Mouse (Mus musculus) lung, embryonic 14.5 days (tissue): ENCODE measurements around the gene Glb1l. TPM values are rescaled to one million over a fixed set of nuclear protein-coding genes. Genes with fewer than 3 reads are reported as not detected.
A peak's percentile ranks its signal among the peaks of the same experiment; 100 is the strongest.

Source experiments
- ATAC-seq: fragments of 200-750 bp; cut with Nextera tagmentation; 2 replicates; pipeline ENCODE4 v1.8.0; 2017; ENCODE audit warnings: mild to moderate bottlenecking, moderate TSS enrichment, moderate library complexity; ENCODE audit not compliant: insufficient read depth
- DNase-seq: peaks from one replicate; pipeline ENCODE4 v3.0.0-alpha.2; 2015
- H3K27ac ChIP-seq: fragments of 300-500 bp; sonication (generic); 2 replicates; pipeline ENCODE4 v1.5.1; 2014; ENCODE audit warnings: low read depth, mild to moderate bottlenecking, moderate library complexity
- H3K27me3 ChIP-seq: fragments of 300-500 bp; sonication (generic); 2 replicates; pipeline ENCODE4 v1.6.1; 2014; ENCODE audit warnings: low read length, control low read depth; ENCODE audit not compliant: insufficient read depth
- H3K36me3 ChIP-seq: fragments of 300-500 bp; sonication (generic); 2 replicates; pipeline ENCODE4 v1.6.1; 2014; ENCODE audit warnings: control low read depth; ENCODE audit not compliant: insufficient read depth
- H3K4me1 ChIP-seq: fragments of 300-500 bp; sonication (generic); 2 replicates; pipeline ENCODE4 v1.6.1; 2014; ENCODE audit warnings: antibody characterized with exemption, control low read depth; ENCODE audit not compliant: insufficient read depth
- H3K4me2 ChIP-seq: fragments of 300-500 bp; sonication (generic); 2 replicates; pipeline ENCODE4 v1.6.1; 2014; ENCODE audit warnings: mild to moderate bottlenecking
- H3K4me3 ChIP-seq: fragments of 300-500 bp; sonication (generic); 2 replicates; pipeline ENCODE4 v1.5.1; 2014; ENCODE audit warnings: low read depth, low read length
- H3K9ac ChIP-seq: fragments of 300-500 bp; sonication (generic); 2 replicates; pipeline ENCODE4 v1.6.1; 2014
- H3K9me3 ChIP-seq: fragments of 300-500 bp; sonication (generic); 2 replicates; pipeline ENCODE4 v1.6.1; 2016; ENCODE audit warnings: low read depth, low read length, control low read depth
- CTCF ChIP-seq: IDR thresholded peaks from 2 replicates; pipeline ENCODE4 v1.5.1; 2016; ENCODE audit warnings: antibody characterized with exemption, low read depth
- WGBS: fragments of 180-500 bp; shearing (Covaris S2); extraction: QIAGEN DNeasy Blood & Tissue Kit; methylation state at CpG from one replicate; pipeline ENCODE4 v1.1.7; 2014; 5-methylcytosine and 5-hydroxymethylcytosine counted together
- polyA plus RNA-seq: library from polyadenylated mRNA; unstranded; fragments of >200 nt; fragmentation: Nextera tagmentation; extraction: Ambion mirVana; gene quantifications from 2 replicates; pipeline ENCODE4 v1.2.1, GENCODE M21; 2014

The Glb1l gene
- polyA plus RNA-seq, 1 experiment from 2014 or later = 16.0 TPM

GRCm38 (mm10) chr1:75192452-75192851 lies 18.2 kb downstream of the Glb1l start:
- peaks cover 16% of the 10 kb centered on the region for H3K4me1 ChIP-seq
- H3K9ac ChIP-seq = peak overlapping the region; percentile 85
- H3K9me3 ChIP-seq = no peaks in the 10 kb centered on the region
- H3K4me3 ChIP-seq = peak overlapping the region; percentile 67
- 0% methylated on average over 19 of the region's 19 CpGs for WGBS
- H3K36me3 ChIP-seq = peaks cover 29% of the 10 kb centered on the region
- H3K27me3 ChIP-seq = no peaks in the 10 kb centered on the region
- DNase-seq (peak; percentile 39), ATAC-seq (peak; percentile 39; the same call in 1 of the 2 replicates)
- peak overlapping the region; percentile 96 for H3K27ac ChIP-seq
- peak overlapping the region; percentile 92 for H3K4me2 ChIP-seq
- no peak for TF ChIP-seq CTCF

GRCm38 (mm10) chr1:75191622-75192402 lies 18.8 kb downstream of the Glb1l start, which contains the start of the genes Ankzf1 and Atg9a:
TSS of gene Ankzf1 (plus strand) at chr1:75192151.
TSS of gene Atg9a (minus strand) at chr1:75192196.
- H3K9me3 ChIP-seq = no peaks in the 10 kb centered on the region
- H3K27ac ChIP-seq = peak within 1 kb of the TSS; percentile 96
- peak within 1 kb of the TSS; percentile 92 for H3K4me2 ChIP-seq
- H3K36me3 ChIP-seq = peaks cover 27% of the 10 kb centered on the region
- ATAC-seq = peak; percentile 99
- WGBS = under 1% methylated on average over 55 of the region's 56 CpGs
- TF ChIP-seq CTCF = no peak
- H3K9ac ChIP-seq = peak within 1 kb of the TSS; percentile 85
- no peaks in the 10 kb centered on the region for H3K27me3 ChIP-seq
- H3K4me1 ChIP-seq = peaks cover 16% of the 10 kb centered on the region
- DNase-seq = peak; percentile 98
- H3K4me3 ChIP-seq = peak within 1 kb of the TSS; percentile 67

DNA sequence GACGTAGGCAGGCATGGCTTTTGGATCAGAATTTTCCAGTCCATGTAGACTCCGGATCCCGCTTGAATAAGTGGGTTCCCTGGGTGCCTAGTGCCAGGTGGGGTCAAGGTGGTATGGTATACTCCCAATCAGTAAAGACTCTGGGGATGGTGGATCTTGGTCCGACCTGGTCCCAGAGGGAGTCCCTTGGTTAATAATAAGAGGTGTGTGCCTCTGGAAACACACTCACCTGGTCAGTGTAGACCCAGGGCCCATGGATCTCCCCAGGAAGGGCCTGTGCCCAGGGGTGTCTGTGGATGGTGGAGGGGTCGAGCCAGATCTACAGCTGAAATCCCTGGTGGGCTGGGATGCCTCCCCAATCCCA lies 19.4 kb downstream of the Glb1l start:
- H3K36me3 ChIP-seq = peaks cover 27% of the 10 kb centered on the region
- H3K4me1 ChIP-seq = peaks cover 16% of the 10 kb centered on the region
- peak overlapping the region; percentile 70; the same call in 1 of the 2 replicates for H3K27ac ChIP-seq
- peak overlapping the region; percentile 67 for H3K4me3 ChIP-seq
- H3K9me3 ChIP-seq = no peaks in the 10 kb centered on the region
- TF ChIP-seq CTCF = no peak
- peak overlapping the region; percentile 88 for H3K4me2 ChIP-seq
- DNase-seq (no peak), ATAC-seq (no peak; the same call in 1 of the 2 replicates)
- H3K27me3 ChIP-seq = no peaks in the 10 kb centered on the region
- WGBS = 39% methylated on average over 5 of the region's 5 CpGs
- H3K9ac ChIP-seq = peak overlapping the region; percentile 79

- peak overlapping the region; percentile 79 for H3K9ac ChIP-seq
- H3K4me2 ChIP-seq = peak overlapping the region; percentile 88
- no peaks in the 10 kb centered on the region for H3K9me3 ChIP-seq
- peaks cover 27% of the 10 kb centered on the region for H3K36me3 ChIP-seq
- H3K27me3 ChIP-seq = no peaks in the 10 kb centered on the region
- WGBS = 49% methylated on average over 2 of the region's 2 CpGs
- H3K4me1 ChIP-seq = peaks cover 16% of the 10 kb centered on the region
- H3K4me3 ChIP-seq = peak overlapping the region; percentile 67; the same call in 1 of the 2 replicates
- TF ChIP-seq CTCF = no peak
- no peak for ATAC-seq
- no peak overlapping the region for H3K27ac ChIP-seq
- DNase-seq = no peak
Observed at GRCm38 (mm10) chr1:75190577-75190976, 20.0 kb downstream of the Glb1l start.

- no peak for DNase-seq
- no peak for TF ChIP-seq CTCF
- no peak for ATAC-seq
- no peaks in the 10 kb centered on the region for H3K9me3 ChIP-seq
- H3K4me1 ChIP-seq = peaks cover 11% of the 10 kb centered on the region
- no peak overlapping the region for H3K9ac ChIP-seq
- no peak overlapping the region for H3K4me3 ChIP-seq
- H3K4me2 ChIP-seq = no peak overlapping the region
- 88% methylated on average over 2 of the region's 2 CpGs for WGBS
- H3K36me3 ChIP-seq = peaks cover 39% of the 10 kb centered on the region
- H3K27me3 ChIP-seq = no peaks in the 10 kb centered on the region
- H3K27ac ChIP-seq = no peak overlapping the region
Observed at GRCm38 (mm10) chr1:75187914-75188483, 22.6 kb downstream of the Glb1l start.

- H3K36me3 ChIP-seq = peaks cover 47% of the 10 kb centered on the region
- no peak for ATAC-seq
- TF ChIP-seq CTCF = no peak
- H3K4me3 ChIP-seq = no peak overlapping the region
- H3K4me1 ChIP-seq = peaks cover 9% of the 10 kb centered on the region; the same call in 1 of the 2 replicates
- DNase-seq = peak; percentile 55
- no peak overlapping the region for H3K4me2 ChIP-seq
- no peaks in the 10 kb centered on the region for H3K27me3 ChIP-seq
- no peak overlapping the region for H3K27ac ChIP-seq
- no peaks in the 10 kb centered on the region for H3K9me3 ChIP-seq
- no peak overlapping the region for H3K9ac ChIP-seq
Observed at GRCm38 (mm10) chr1:75187126-75187525, 23.5 kb downstream of the Glb1l start.

DNA sequence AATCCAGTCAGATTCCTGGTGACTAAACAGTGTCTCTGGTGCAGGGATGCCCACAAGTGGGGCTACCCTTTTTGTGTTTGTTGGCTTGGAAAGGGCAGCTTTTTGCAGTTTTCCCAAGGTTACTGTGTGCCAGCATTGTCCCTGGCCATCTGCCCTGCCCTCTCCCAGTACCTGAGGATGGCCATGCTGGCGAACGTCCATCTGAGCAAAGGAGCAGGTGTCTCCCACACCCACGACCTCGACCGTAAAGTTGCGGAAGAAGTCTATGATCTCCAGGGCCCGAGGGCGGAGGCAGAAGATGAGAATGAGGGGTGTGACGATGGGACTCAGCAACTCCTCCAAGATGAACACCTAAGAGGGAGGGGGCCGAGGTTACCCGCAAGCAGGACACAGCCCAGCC lies 25.1 kb downstream of the Glb1l start:
- H3K4me3 ChIP-seq = no peak overlapping the region
- no peaks in the 10 kb centered on the region for H3K9me3 ChIP-seq
- H3K4me2 ChIP-seq = no peak overlapping the region
- 88% methylated on average over 11 of the region's 11 CpGs for WGBS
- peaks cover 52% of the 10 kb centered on the region for H3K36me3 ChIP-seq
- H3K4me1 ChIP-seq = 0 out of 2 replicates have a peak, but pooled peaks cover under 1% of the 10 kb centered on the region
- no peak for DNase-seq
- H3K27me3 ChIP-seq = no peaks in the 10 kb centered on the region
- no peak for TF ChIP-seq CTCF
- H3K27ac ChIP-seq = no peak overlapping the region
- H3K9ac ChIP-seq = no peak overlapping the region
- ATAC-seq = no peak
